Mouse (Mus musculus): ENCODE measurements around the gene Bri3bp. TPM values are rescaled to one million over a fixed set of nuclear protein-coding genes. Genes with fewer than 3 reads are reported as not detected.
"Not testable (repeated sequence)": the region's sequence is repeated elsewhere in the genome, so short reads cannot be mapped to it uniquely, and the experiment has no call there.

Bri3bp gene
- polyA plus RNA-seq, 1 experiment from 2014 or later: 35.6 TPM

DNA sequence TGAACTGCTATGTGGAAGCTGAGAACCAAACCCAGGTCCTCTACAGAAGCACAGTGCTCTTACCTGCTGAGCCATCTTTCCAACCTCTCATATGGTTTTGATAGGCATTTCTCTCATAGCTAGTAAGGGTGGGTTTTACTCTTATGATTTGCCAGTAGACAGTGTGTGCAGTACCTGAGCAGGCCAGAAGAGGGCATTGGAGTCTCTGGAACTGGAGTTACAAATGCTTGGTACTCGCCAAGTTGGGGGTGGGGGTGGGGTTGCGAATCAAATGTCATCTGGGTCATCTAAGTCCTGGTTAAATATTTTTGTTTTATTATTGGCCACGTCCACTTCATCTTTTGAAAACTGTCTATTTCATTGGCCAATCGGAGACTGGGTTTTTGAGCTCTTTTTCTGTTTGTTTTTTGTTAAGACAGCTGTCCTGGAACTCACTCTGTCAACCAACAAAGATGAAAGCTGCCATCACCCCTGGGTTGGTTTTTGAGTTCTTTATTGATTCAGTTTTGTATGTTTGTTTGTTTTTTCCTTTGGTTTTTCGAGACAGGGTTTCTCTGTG, 29.3 kb upstream of the Bri3bp start:
- H3K4me1 ChIP-seq: peaks cover 19% of the 10 kb centered on the region
- peaks cover 33% of the 10 kb centered on the region for H3K36me3 ChIP-seq
- ATAC-seq (ENCODE audit: borderline replicate concordance, extremely low read depth, low FRiP score, low TSS enrichment): no peak
- H3K9me3 ChIP-seq: no peaks in the 10 kb centered on the region
- no peak overlapping the region for H3K9ac ChIP-seq
- H3K27ac ChIP-seq: no peak overlapping the region
- H3K27me3 ChIP-seq: no peaks in the 10 kb centered on the region
- 59% methylated on average over 5 of the region's 5 CpGs for WGBS
- H3K4me2 ChIP-seq: no peak overlapping the region
- no peak overlapping the region for H3K4me3 ChIP-seq

DNA sequence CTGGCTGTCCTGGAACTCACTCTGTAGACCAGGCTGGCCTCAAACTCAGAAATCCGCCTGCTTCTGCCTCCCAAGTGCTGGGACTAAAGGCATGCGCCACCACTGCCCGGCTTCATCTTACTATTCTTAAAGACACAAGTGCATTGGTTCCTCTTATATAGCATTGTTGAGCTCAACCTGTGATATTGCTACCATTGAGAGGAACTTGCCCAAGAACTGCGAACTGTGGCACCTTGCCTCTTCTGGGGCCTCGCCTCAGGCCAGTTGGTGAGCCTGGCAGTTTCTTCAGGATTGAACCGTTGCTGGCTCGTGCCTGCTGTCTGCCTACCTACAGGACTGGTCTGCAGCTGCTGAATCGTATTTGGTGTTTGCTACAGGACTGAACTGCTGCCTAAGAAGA, 28.8 kb upstream of the Bri3bp start:
- H3K4me1 ChIP-seq: peaks cover 14% of the 10 kb centered on the region

DNA sequence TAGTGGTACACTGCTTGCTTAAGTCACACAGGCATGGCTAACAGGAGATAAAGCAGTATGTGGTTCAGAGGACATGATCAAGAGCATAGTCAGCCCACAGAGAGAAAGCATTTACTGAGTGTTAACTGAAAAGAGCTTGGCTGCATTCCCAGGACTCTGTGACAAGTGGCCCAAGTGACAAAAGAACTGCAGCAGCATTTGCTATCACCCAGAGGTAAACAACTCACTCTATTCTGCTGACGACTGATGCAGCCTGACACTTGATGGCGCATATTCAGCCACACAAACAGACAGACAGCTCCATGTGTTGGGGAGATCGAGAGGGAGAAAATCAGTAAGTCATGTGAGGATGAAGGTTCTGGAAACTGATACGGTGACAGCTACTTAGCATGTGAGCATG, 27.6 kb upstream of the Bri3bp start:
- ATAC-seq (ENCODE audit: borderline replicate concordance, extremely low read depth, low FRiP score, low TSS enrichment): no peak
- Histone ChIP-seq H3K4me3 (no peak overlapping the region), H3K27ac (no peak overlapping the region), H3K36me3 (peaks cover 50% of the 10 kb centered on the region), H3K4me2 (no peak overlapping the region), H3K9me3 (no peaks in the 10 kb centered on the region), H3K27me3 (no peaks in the 10 kb centered on the region), H3K9ac (no peak overlapping the region), H3K4me1 (peaks cover 13% of the 10 kb centered on the region)
- 45% methylated on average over 4 of the region's 4 CpGs for WGBS

More for the DNA sequence above, 28.8 kb upstream of the Bri3bp start:
- H3K9me3 ChIP-seq; ATAC-seq (ENCODE audit: borderline replicate concordance, extremely low read depth, low FRiP score, low TSS enrichment); H3K4me3 ChIP-seq; H3K9ac ChIP-seq; H3K27ac ChIP-seq; H3K4me2 ChIP-seq; H3K27me3 ChIP-seq: not testable (repeated sequence)
- 90% methylated on average over 8 of the region's 8 CpGs for WGBS
- peaks cover 38% of the 10 kb centered on the region for H3K36me3 ChIP-seq

DNA sequence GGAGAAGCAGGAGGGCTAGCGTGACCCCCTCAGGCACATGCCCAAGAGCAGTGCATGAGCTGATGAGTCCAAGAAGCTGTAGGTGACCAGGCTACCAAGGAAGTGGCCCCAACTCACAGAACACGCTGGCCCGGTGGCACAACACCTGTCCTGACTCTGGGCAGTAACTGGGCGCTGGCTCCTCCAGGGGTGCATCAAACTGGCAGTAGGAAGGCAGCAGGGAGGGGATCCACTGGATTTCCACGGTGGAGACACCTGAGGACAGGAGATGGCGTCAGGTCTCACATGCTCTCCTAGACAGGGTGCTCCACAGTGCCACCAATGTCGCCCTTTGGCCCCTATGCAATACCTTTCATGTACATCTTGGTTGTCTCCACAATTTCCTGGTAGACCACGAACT, 25.2 kb upstream of the Bri3bp start:
- H3K4me2 ChIP-seq: no peak overlapping the region
- 92% methylated on average over 8 of the region's 8 CpGs for WGBS
- H3K4me3 ChIP-seq: no peak overlapping the region
- no peaks in the 10 kb centered on the region for H3K4me1 ChIP-seq
- no peaks in the 10 kb centered on the region for H3K9me3 ChIP-seq
- ATAC-seq (ENCODE audit: borderline replicate concordance, extremely low read depth, low FRiP score, low TSS enrichment): no peak
- H3K9ac ChIP-seq: no peak overlapping the region
- H3K27ac ChIP-seq: no peak overlapping the region
- peaks cover 69% of the 10 kb centered on the region for H3K36me3 ChIP-seq
- H3K27me3 ChIP-seq: no peaks in the 10 kb centered on the region

DNA sequence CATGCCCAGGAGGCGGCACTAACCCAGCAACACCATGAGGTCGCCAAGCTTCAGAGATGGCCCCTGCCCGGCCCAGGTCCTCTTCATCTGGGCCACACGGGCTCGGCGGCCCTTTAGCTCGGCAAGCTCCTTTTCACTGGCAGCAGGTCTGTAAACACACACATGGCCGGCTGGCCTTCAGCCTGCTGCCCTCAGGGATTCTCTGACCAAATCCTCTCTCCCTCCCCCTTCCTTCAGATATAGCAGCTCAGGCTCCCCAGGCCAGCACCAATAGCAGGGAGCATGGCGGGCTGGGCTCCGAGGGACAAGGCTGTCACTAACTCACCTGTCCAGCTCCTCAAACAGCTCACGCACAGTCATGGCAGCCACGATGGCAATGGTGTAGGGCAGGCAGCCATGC, 22.7 kb upstream of the Bri3bp start:
- Histone ChIP-seq H3K27ac (no peak overlapping the region), H3K9ac (no peak overlapping the region), H3K4me1 (no peaks in the 10 kb centered on the region), H3K9me3 (no peaks in the 10 kb centered on the region), H3K4me2 (no peak overlapping the region), H3K27me3 (no peaks in the 10 kb centered on the region), H3K4me3 (no peak overlapping the region), H3K36me3 (peaks cover 91% of the 10 kb centered on the region)
- no peak for ATAC-seq (ENCODE audit: borderline replicate concordance, extremely low read depth, low FRiP score, low TSS enrichment)
- 88% methylated on average over 12 of the region's 12 CpGs for WGBS

DNA sequence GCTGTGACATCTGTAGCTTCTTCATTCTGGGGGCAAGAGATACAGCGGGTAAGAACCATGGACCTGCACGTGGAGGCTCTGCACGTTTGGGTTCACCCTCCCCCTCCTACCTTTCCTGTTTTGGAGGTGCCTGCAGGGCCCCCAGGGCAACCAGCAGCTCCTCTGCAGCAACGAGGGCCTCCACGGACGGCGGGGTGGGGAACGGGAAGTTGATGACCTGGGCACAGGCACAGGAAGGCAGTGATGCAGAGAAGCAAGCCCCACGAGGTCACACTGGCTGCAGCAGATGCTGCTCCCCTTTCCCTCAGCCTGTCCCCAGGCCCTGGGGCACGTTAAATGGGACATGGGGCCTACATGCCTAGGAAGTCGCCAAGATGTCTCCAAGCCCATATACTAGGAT, 22.2 kb upstream of the Bri3bp start:
- ATAC-seq (ENCODE audit: borderline replicate concordance, extremely low read depth, low FRiP score, low TSS enrichment): no peak
- Histone ChIP-seq H3K4me2 (no peak overlapping the region), H3K9ac (no peak overlapping the region), H3K36me3 (peaks cover 91% of the 10 kb centered on the region), H3K27ac (no peak overlapping the region), H3K4me3 (no peak overlapping the region), H3K4me1 (no peaks in the 10 kb centered on the region), H3K9me3 (no peaks in the 10 kb centered on the region), H3K27me3 (no peaks in the 10 kb centered on the region)
- WGBS: 88% methylated on average over 11 of the region's 11 CpGs

DNA sequence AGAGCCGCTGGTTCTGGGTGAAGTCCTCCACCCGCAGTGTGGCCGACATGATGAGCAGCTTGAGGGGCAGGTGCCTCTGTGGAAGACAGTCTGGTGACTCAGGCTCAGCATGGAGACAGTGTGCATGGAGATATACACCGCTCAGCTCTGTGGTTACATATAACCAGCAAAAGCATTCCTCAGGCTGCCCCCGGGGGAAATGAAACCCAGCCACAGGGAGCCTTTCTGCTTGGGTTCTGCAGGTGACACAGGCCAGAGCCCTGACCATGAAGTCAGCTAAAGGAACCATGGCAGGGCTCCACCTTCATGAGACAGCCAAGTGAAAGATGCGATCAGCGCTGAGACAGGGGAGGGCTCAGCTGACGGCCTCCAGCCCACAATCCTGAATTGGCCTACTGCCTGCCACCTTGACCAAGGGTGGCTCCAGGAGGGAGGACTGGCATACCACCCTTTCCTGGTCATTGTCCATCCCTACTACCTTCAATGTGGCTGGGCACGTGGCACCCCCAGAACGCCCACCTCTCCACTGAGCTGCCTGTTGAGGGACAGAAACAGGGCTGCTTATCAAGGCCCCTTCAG, 15.6 kb upstream of the Bri3bp start:
- peaks cover 96% of the 10 kb centered on the region for H3K36me3 ChIP-seq
- ATAC-seq (ENCODE audit: borderline replicate concordance, extremely low read depth, low FRiP score, low TSS enrichment): no peak
- no peaks in the 10 kb centered on the region for H3K27me3 ChIP-seq
- no peak overlapping the region for H3K4me3 ChIP-seq
- H3K4me2 ChIP-seq: no peak overlapping the region
- no peak overlapping the region for H3K9ac ChIP-seq
- H3K9me3 ChIP-seq: no peaks in the 10 kb centered on the region
- H3K4me1 ChIP-seq: no peaks in the 10 kb centered on the region
- WGBS: 86% methylated on average over 10 of the region's 10 CpGs
- H3K27ac ChIP-seq: no peak overlapping the region

DNA sequence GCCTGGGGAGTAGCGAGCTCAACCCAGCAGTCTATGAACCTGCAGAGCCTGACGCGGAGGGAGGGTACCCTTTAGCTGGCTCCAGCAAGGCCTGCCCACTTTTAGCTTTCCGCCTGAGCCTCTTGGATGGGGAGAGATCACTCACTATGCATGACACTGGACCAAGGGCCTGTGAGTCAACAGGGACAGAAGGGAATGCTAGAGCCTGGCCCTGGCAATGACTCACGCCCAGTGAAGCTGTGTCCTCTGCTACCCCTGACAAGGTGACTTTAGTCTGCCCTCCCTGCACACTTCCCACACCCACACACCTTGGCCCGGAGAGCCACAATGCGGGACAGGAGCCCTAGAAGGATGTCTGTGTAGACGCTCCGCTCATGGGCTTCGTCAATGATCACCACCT, 15.0 kb upstream of the Bri3bp start:
- Histone ChIP-seq H3K4me3 (no peak overlapping the region), H3K27me3 (no peaks in the 10 kb centered on the region), H3K9me3 (no peaks in the 10 kb centered on the region), H3K27ac (no peak overlapping the region), H3K9ac (no peak overlapping the region), H3K36me3 (peaks cover 97% of the 10 kb centered on the region), H3K4me1 (no peaks in the 10 kb centered on the region), H3K4me2 (no peak overlapping the region)
- ATAC-seq (ENCODE audit: borderline replicate concordance, extremely low read depth, low FRiP score, low TSS enrichment): no peak
- WGBS: 94% methylated on average over 10 of the region's 10 CpGs

DNA sequence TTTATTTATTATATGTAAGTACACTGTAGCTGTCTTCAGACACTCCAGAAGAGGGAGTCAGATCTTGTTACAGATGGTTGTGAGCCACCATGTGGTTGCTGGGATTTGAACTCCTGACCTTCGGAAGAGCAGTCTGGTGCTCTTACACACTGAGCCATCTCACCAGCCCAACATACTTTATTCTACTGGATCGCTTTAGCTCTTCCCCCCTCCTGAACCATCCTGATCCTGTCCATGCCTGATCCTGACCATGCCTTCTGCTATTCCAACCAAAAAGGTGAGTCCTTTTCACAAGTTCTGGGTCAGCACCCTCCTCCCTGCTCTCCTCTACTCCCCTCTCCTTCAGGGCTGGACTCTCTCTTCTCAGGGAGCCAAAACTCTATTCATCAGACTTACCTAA, 9.0 kb upstream of the Bri3bp start:
- not testable (repeated sequence) for H3K27ac ChIP-seq; H3K9ac ChIP-seq; ATAC-seq (ENCODE audit: borderline replicate concordance, extremely low read depth, low FRiP score, low TSS enrichment); H3K9me3 ChIP-seq; H3K27me3 ChIP-seq; H3K4me3 ChIP-seq
- H3K4me1 ChIP-seq: peaks cover 15% of the 10 kb centered on the region
- H3K4me2 ChIP-seq: peak overlapping the region; percentile 91
- WGBS: 96% methylated on average over 2 of the region's 2 CpGs
- H3K36me3 ChIP-seq: peaks cover 42% of the 10 kb centered on the region

DNA sequence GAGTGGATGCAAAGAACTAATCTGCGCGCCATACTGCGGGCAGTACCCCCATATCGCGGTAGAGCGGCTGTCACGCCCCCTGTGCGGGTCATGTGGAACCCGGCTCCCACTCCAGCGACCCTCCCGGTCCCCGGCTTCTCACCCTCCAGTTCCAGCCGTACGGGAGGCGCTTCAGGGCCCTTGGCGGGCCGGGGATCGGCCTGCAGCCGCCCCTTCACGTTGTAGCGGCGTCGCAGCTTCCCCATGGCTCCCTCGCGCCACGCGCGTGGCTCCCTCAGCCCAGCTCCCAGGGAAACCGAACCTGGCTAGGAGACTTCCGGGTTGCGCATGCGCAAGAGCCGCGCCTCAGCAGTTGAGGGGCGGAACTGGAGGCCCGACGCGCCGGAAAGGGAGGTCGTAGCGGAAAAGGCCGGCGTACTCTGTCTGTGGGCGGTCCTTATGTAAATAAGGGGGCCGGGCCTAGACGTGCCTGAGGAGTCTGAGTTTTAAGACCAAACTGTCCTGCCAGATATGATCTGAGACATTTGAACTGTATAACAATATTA, 7.5 kb upstream of the Bri3bp start, which contains the start of gene Dhx37:
TSS of gene Dhx37 (minus strand) at position 329 of the 545 bp plus-strand sequence.
- H3K27ac ChIP-seq: peak within 1 kb of the TSS; percentile 54; the same call in 1 of the 2 replicates
- WGBS: under 1% methylated on average over 46 of the region's 46 CpGs
- peaks cover 15% of the 10 kb centered on the region for H3K4me1 ChIP-seq
- H3K9me3 ChIP-seq: no peaks in the 10 kb centered on the region
- H3K4me3 ChIP-seq: peak within 1 kb of the TSS; percentile 91
- H3K36me3 ChIP-seq: peaks cover 26% of the 10 kb centered on the region
- H3K4me2 ChIP-seq: peak within 1 kb of the TSS; percentile 91
- no peaks in the 10 kb centered on the region for H3K27me3 ChIP-seq
- peak; percentile 97 for ATAC-seq (ENCODE audit: borderline replicate concordance, extremely low read depth, low FRiP score, low TSS enrichment)
- peak within 1 kb of the TSS; percentile 87 for H3K9ac ChIP-seq

DNA sequence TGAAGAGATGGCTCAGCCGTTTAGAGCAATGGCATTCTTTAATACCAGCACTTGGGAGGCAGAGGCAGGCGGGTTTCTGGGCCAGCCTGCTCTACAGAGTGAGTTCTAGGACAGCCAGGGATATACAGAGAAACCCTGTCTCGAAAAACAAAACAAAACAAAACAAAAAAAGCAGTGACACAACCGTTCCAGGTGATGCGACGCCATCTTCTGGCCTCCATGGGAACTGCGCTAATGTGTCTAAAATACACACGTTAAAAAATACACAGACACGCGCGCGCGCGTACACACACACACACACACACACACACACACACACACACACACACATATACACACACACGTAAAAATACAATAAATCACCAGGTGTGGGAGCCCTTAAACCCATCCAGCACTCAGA, 7.0 kb upstream of the Bri3bp start:
- H3K27me3 ChIP-seq; H3K9ac ChIP-seq; ATAC-seq (ENCODE audit: borderline replicate concordance, extremely low read depth, low FRiP score, low TSS enrichment); H3K27ac ChIP-seq; H3K9me3 ChIP-seq: not testable (repeated sequence)
- peaks cover 15% of the 10 kb centered on the region for H3K4me1 ChIP-seq
- H3K4me2 ChIP-seq: peak overlapping the region; percentile 91
- 51% methylated on average over 15 of the region's 15 CpGs for WGBS
- H3K4me3 ChIP-seq: peak overlapping the region; percentile 91
- H3K36me3 ChIP-seq: peaks cover 21% of the 10 kb centered on the region

DNA sequence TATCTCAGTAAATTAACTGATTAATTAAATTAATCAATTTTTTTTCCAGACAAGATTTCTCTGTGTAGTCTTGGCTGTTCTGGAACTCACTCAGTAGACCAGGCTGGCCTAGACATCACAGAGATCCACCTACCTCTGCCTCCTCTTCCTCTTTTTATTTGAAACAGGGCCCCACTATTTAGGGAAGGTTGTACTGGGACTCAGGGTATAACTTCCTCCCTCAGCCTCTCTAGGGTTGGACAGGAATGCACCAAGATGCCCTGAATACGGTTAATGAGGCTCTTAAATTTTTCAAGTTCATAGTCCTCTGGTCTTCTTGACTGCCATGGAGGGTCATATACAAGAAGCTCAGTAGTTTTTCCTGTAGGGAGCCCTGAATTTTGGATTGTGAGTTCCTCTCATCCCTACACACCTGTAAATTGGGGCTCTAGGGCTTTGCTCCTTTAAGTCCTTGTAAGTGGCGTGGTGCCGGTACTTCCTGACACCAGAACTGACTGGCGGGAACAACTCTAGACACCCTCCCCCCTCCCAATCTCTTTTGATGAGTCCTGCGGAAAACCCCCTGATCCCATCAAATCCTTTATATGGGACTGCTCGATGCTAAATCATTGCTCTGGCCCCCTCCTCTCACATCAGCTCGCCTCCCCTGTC, 660 bp upstream of the Bri3bp start:
- WGBS: 3% methylated on average over 7 of the region's 7 CpGs
- Histone ChIP-seq H3K9me3 (no peaks in the 10 kb centered on the region), H3K4me2 (peak overlapping the region; percentile 79), H3K27me3 (no peaks in the 10 kb centered on the region), H3K4me3 (peak overlapping the region; percentile 98), H3K36me3 (no peaks in the 10 kb centered on the region), H3K27ac (peak overlapping the region; percentile 77; the same call in 1 of the 2 replicates), H3K9ac (peak overlapping the region; percentile 78), H3K4me1 (peaks cover 12% of the 10 kb centered on the region)
- ATAC-seq (ENCODE audit: borderline replicate concordance, extremely low read depth, low FRiP score, low TSS enrichment): peak; percentile 15; the same call in 1 of the 2 replicates

Measured in lung, embryonic 15.5 days (tissue).